Mouse (Mus musculus) liver, embryonic 11.5 days (tissue): ENCODE measurements around the gene Ascl1. TPM values are rescaled to one million over a fixed set of nuclear protein-coding genes. Genes with fewer than 3 reads are reported as not detected.

Experiments
- ATAC-seq: fragments of 200-750 bp; cut with Nextera tagmentation; replicated peaks from 2 replicates; pipeline ENCODE4 v1.8.0; 2017; ENCODE audit warnings: moderate number of reproducible peaks, mild to moderate bottlenecking, moderate TSS enrichment, moderate library complexity; ENCODE audit not compliant: low FRiP score
- DNase-seq: peaks from one replicate; pipeline ENCODE4 v3.0.0-alpha.2; 2017; ENCODE audit warnings: low spot score
- H3K27ac ChIP-seq: fragments of 300-500 bp; sonication (generic); 2 replicates; pipeline ENCODE4 v1.5.1; 2014; ENCODE audit warnings: mild to moderate bottlenecking, low read depth, low read length, control low read depth
- H3K27me3 ChIP-seq: fragments of 300-500 bp; sonication (generic); replicated peaks from 2 replicates; pipeline ENCODE4 v1.6.1; 2014; ENCODE audit warnings: low read length, mixed read lengths; ENCODE audit not compliant: control insufficient read depth, insufficient read depth
- H3K36me3 ChIP-seq: fragments of 300-500 bp; sonication (generic); 2 replicates; pipeline ENCODE4 v1.6.1; 2014; ENCODE audit warnings: mild to moderate bottlenecking, low read length, moderate library complexity, mixed read lengths; ENCODE audit not compliant: control insufficient read depth, insufficient read depth
- H3K4me1 ChIP-seq: fragments of 300-500 bp; sonication (generic); replicated peaks from 2 replicates; pipeline ENCODE4 v1.6.1; 2014; ENCODE audit warnings: low read length, mixed read lengths; ENCODE audit not compliant: control insufficient read depth, insufficient read depth
- H3K4me2 ChIP-seq: fragments of 300-500 bp; sonication (generic); 2 replicates; pipeline ENCODE4 v1.6.1; 2014; ENCODE audit warnings: mild to moderate bottlenecking, control low read depth, moderate library complexity
- H3K4me3 ChIP-seq: fragments of 300-500 bp; sonication (generic); 2 replicates; pipeline ENCODE4 v1.5.1; 2014; ENCODE audit warnings: low read depth, low read length, control low read depth
- H3K9ac ChIP-seq: fragments of 300-500 bp; sonication (generic); 2 replicates; pipeline ENCODE4 v1.6.1; 2014; ENCODE audit warnings: low read depth, low read length, control low read depth
- H3K9me3 ChIP-seq: fragments of 300-500 bp; sonication (generic); 2 replicates; pipeline ENCODE4 v1.6.1; 2016; ENCODE audit warnings: low read length, inconsistent platforms, mixed read lengths; ENCODE audit not compliant: control insufficient read depth
- WGBS: fragments of 180-500 bp; shearing (Covaris S2); extraction: QIAGEN DNeasy Blood & Tissue Kit; methylation state at CpG from one replicate; pipeline ENCODE4 v1.1.7; 2014; 5-methylcytosine and 5-hydroxymethylcytosine counted together
- polyA plus RNA-seq: library from polyadenylated mRNA; unstranded; fragments of >200 nt; fragmentation: Nextera tagmentation; extraction: Ambion mirVana; gene quantifications from 2 replicates; pipeline ENCODE4 v1.2.1, GENCODE M21; 2014

Gene Ascl1
- 0.78 and 0.91 TPM in 2 replicates for polyA plus RNA-seq

DNA sequence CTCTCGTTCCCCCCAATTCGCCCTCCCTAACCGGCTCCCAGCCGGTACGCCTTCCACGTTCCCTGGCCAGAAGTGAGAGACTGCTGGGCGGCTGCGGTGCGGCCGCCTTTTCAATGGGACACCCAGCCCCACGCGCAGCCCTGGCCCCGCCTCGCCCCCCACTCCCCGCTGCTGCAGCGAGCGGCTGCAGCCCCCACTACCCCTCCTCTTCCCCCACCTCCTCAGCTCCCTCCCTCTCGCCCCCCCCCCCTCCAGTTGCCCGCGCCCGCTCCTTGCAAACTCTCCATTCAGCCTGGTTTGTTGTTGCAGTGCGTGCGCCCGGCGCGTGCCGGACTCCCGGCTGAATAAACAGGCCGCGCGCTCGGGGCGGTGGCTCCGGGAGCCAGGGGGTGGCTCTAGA lies at the start of gene Ascl1:
Ascl1 (minus strand) TSS at position 85 of the 400 bp plus-strand sequence.
- DNase-seq (no peak), ATAC-seq (no peak)
- Histone ChIP-seq H3K9me3 (no peaks in the 10 kb centered on the region), H3K27ac (no peak within 1 kb of the TSS), H3K9ac (no peak within 1 kb of the TSS), H3K27me3 (peaks cover 79% of the 10 kb centered on the region), H3K4me2 (peak within 1 kb of the TSS; percentile 83), H3K4me1 (no peaks in the 10 kb centered on the region), H3K4me3 (peak within 1 kb of the TSS; percentile 54), H3K36me3 (no peaks in the 10 kb centered on the region)
- under 1% methylated on average over 33 of the region's 34 CpGs for WGBS

DNA sequence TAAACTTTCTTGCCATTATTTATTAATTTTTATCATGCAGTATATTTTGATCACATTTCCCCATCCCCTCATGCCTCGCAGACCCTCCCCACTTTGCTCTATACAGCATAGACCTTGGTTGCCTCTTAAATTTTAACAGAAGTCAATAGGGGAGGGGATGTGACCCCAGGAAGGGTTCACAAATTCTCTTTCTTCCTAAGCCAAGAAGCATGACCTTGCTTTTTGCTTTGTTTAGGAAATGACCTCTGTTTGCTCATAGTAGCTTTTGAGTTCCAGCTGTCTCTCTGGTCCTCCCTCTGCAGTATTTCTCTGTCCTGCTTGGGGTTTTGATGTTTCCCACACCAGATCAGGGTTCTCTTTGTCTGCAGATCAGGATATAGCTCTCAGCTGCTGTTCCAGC lies 40.7 kb upstream of the Ascl1 start:
- no peak overlapping the region for H3K27ac ChIP-seq
- H3K36me3 ChIP-seq = no peaks in the 10 kb centered on the region
- H3K4me1 ChIP-seq = no peaks in the 10 kb centered on the region
- no peak overlapping the region for H3K9ac ChIP-seq
- ATAC-seq (no peak; the same call in 1 of the 2 replicates), DNase-seq (no peak)
- no peaks in the 10 kb centered on the region for H3K9me3 ChIP-seq
- no peaks in the 10 kb centered on the region for H3K27me3 ChIP-seq
- no peak overlapping the region for H3K4me3 ChIP-seq
- H3K4me2 ChIP-seq = no peak overlapping the region
- WGBS = 65% methylated on average over 1 of the region's 1 CpGs

- Histone ChIP-seq H3K4me3 (no peak within 1 kb of the TSS), H3K27ac (peak within 1 kb of the TSS; percentile 45; the same call in 1 of the 2 replicates), H3K36me3 (no peaks in the 10 kb centered on the region), H3K9me3 (no peaks in the 10 kb centered on the region), H3K4me1 (no peaks in the 10 kb centered on the region), H3K27me3 (no peaks in the 10 kb centered on the region), H3K4me2 (peak within 1 kb of the TSS; percentile 31; the same call in 1 of the 2 replicates), H3K9ac (no peak within 1 kb of the TSS)
- WGBS = 71% methylated on average over 5 of the region's 5 CpGs
- ATAC-seq = no peak
- DNase-seq = no peak
Measured at GRCm38 (mm10) chr10:87521646-87522045, 28.2 kb upstream of the Ascl1 start, which contains the start of gene Pah. Pah (plus strand) TSS chr10:87521795.

- H3K4me2 ChIP-seq = peak overlapping the region; percentile 31; the same call in 1 of the 2 replicates
Measured at GRCm38 (mm10) chr10:87520401-87521116, 27.1 kb upstream of the Ascl1 start.

DNA sequence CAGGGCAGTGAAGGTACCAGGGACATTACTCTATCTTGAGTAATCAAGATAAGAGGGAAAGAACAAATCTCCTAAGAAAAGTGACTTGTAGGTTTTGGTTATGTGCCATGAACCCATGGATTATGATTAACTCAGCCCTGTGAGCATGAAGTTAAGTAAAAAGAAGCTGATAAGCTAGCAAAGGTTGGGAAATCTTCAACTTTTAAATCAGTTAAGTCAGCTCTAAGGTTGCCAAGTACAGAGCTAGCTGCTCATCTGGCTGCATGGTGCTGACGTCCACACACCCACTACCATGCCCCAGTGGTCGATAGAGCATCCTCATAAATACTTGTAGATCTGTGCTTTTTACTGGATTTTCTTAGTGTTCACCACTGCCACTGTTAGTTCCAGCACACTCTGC lies 25.1 kb upstream of the Ascl1 start:
- no peak for DNase-seq
- no peak for ATAC-seq
- no peak overlapping the region for H3K4me2 ChIP-seq
- WGBS = 58% methylated on average over 2 of the region's 2 CpGs
- no peak overlapping the region for H3K27ac ChIP-seq
- H3K9ac ChIP-seq = no peak overlapping the region
- H3K9me3 ChIP-seq = no peaks in the 10 kb centered on the region
- H3K27me3 ChIP-seq = no peaks in the 10 kb centered on the region
- no peaks in the 10 kb centered on the region for H3K4me1 ChIP-seq
- H3K4me3 ChIP-seq = no peak overlapping the region
- H3K36me3 ChIP-seq = no peaks in the 10 kb centered on the region

More at GRCm38 (mm10) chr10:87520401-87521116, 27.1 kb upstream of the Ascl1 start:
- Histone ChIP-seq H3K4me3 (no peak overlapping the region), H3K4me1 (no peaks in the 10 kb centered on the region), H3K27me3 (no peaks in the 10 kb centered on the region), H3K27ac (peak overlapping the region; percentile 45; the same call in 1 of the 2 replicates), H3K9me3 (no peaks in the 10 kb centered on the region), H3K36me3 (no peaks in the 10 kb centered on the region), H3K9ac (no peak overlapping the region)
- peak; percentile 67; the same call in 1 of the 2 replicates for ATAC-seq
- 55% methylated on average over 4 of the region's 4 CpGs for WGBS
- DNase-seq = no peak

DNA sequence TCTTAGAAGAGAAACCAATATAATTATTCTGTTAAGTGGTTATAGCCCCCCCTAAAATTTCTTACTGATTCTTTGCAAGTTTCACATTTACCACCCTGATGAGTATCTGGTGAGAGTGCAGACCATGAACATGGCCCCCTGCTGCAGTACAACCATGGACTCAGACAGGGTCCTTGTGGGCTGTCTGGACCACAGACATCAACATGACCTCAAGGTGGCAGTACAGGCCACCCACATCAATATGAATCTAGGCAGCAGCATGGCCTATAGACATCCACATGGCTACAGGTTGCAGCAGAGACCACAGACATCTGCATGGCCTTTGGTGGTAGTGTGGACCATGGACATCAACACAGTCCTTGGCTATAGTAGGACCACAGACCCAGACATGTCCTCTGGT lies 19.6 kb upstream of the Ascl1 start:
- Histone ChIP-seq H3K4me3 (no peak overlapping the region), H3K27me3 (no peaks in the 10 kb centered on the region), H3K36me3 (no peaks in the 10 kb centered on the region), H3K4me1 (no peaks in the 10 kb centered on the region), H3K9ac (no peak overlapping the region), H3K9me3 (no peaks in the 10 kb centered on the region), H3K27ac (no peak overlapping the region), H3K4me2 (no peak overlapping the region)
- ATAC-seq (no peak), DNase-seq (no peak)

- Histone ChIP-seq H3K36me3 (no peaks in the 10 kb centered on the region), H3K27me3 (peaks cover 2% of the 10 kb centered on the region; the same call in 1 of the 2 replicates), H3K4me2 (no peak overlapping the region), H3K9ac (no peak overlapping the region), H3K4me1 (no peaks in the 10 kb centered on the region), H3K9me3 (no peaks in the 10 kb centered on the region), H3K4me3 (no peak overlapping the region), H3K27ac (no peak overlapping the region)
- ATAC-seq (no peak), DNase-seq (no peak)
- 81% methylated on average over 4 of the region's 4 CpGs for WGBS
Measured at GRCm38 (mm10) chr10:87508581-87508980, 15.1 kb upstream of the Ascl1 start.

- H3K27ac ChIP-seq = no peak overlapping the region
- WGBS = 5% methylated on average over 10 of the region's 10 CpGs
- H3K9me3 ChIP-seq = no peaks in the 10 kb centered on the region
- DNase-seq (no peak), ATAC-seq (no peak)
- H3K27me3 ChIP-seq = peaks cover 41% of the 10 kb centered on the region
- no peaks in the 10 kb centered on the region for H3K4me1 ChIP-seq
- H3K4me3 ChIP-seq = no peak overlapping the region
- H3K4me2 ChIP-seq = no peak overlapping the region
- no peak overlapping the region for H3K9ac ChIP-seq
- no peaks in the 10 kb centered on the region for H3K36me3 ChIP-seq
Measured at GRCm38 (mm10) chr10:87503946-87504345, 10.5 kb upstream of the Ascl1 start.

DNA sequence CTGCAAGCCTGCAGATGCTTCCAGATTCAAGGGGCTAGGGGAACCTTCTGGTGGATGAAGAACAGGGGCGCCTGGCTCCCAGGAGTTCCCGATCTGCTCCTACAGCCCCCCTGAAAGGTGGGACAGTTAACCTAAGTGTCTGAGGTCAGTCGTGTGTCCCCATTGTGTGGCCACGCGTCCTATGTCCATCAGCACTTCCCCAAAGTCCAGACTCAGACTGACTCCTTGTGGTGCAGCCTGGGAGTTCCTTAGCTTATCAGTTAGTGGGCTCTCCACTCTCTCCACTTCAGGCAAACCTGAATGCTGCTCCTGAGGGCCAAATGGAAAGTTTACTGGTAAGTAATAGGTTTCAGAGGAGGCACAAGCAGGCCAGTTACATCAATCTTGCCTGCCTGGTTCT lies 8.8 kb upstream of the Ascl1 start:
- no peak for ATAC-seq
- Histone ChIP-seq H3K4me2 (no peak overlapping the region), H3K9me3 (no peaks in the 10 kb centered on the region), H3K27me3 (peaks cover 47% of the 10 kb centered on the region), H3K36me3 (no peaks in the 10 kb centered on the region), H3K4me1 (no peaks in the 10 kb centered on the region), H3K4me3 (no peak overlapping the region), H3K27ac (no peak overlapping the region), H3K9ac (no peak overlapping the region)
- WGBS = 31% methylated on average over 5 of the region's 5 CpGs
- no peak for DNase-seq
